Mouse (Mus musculus): ENCODE results near the gene Krt31. TPM values are rescaled to one million over a fixed set of nuclear protein-coding genes. Genes with fewer than 3 reads are reported as not detected.

Gene Krt31
- not detected for polyA plus RNA-seq (2012; fragmentation: generic; extraction: Trizol)
- long read RNA-seq, experiment 1 = 0 reads
- long read RNA-seq, experiment 2 = 0 reads

GRCm38 (mm10) chr11:100050451-100050850, at the start of gene Krt31:
Gene Krt31 (minus strand): TSS chr11:100050551.
- TF ChIP-seq MYOG (IDR thresholded peaks at IDR 0.05; ENCODE audit: control insufficient read depth, extremely low read depth, insufficient read length) = no peak
- no peak for TF ChIP-seq FOSL1 (IDR thresholded peaks at IDR 0.05; ENCODE audit: insufficient read depth, low read length, poor library complexity, severe bottlenecking)
- no peak for TF ChIP-seq MAX (IDR thresholded peaks at IDR 0.05)
- no peak for TF ChIP-seq MYOD1 (IDR thresholded peaks at IDR 0.05; ENCODE audit: control insufficient read depth, insufficient read length, low read depth)
- no peak for TF ChIP-seq CEBPB (IDR thresholded peaks at IDR 0.05; ENCODE audit: low read depth)
- no peak for TF ChIP-seq CTCF (IDR thresholded peaks at IDR 0.05; ENCODE audit: control insufficient read depth, insufficient read depth, insufficient read length)
- no peak for TF ChIP-seq USF1 (IDR thresholded peaks at IDR 0.05; ENCODE audit: low read depth)
- no peak within 1 kb of the TSS for H3K4me3 ChIP-seq (ENCODE audit: insufficient read depth, poor library complexity, severe bottlenecking)
- H3K36me3 ChIP-seq (ENCODE audit: control insufficient read depth, insufficient read depth) = no peaks in the 10 kb centered on the region
- H3K27me3 ChIP-seq (ENCODE audit: control insufficient read depth, insufficient read depth, insufficient read length) = no peaks in the 10 kb centered on the region
- no peak within 1 kb of the TSS for H3ac ChIP-seq (ENCODE audit: control insufficient read depth, insufficient read length, low read depth)
- no peaks in the 10 kb centered on the region for H3K79me2 ChIP-seq (ENCODE audit: control insufficient read depth, insufficient read depth)
- H3K79me3 ChIP-seq (ENCODE audit: low read depth) = no peaks in the 10 kb centered on the region

- Histone ChIP-seq H3K79me2 (ENCODE audit: control insufficient read depth, insufficient read depth) (no peaks in the 10 kb centered on the region), H3K79me3 (ENCODE audit: low read depth) (no peaks in the 10 kb centered on the region), H3K4me3 (ENCODE audit: insufficient read depth, poor library complexity, severe bottlenecking) (no peak overlapping the region), H3ac (ENCODE audit: control insufficient read depth, insufficient read length, low read depth) (no peak overlapping the region), H3K36me3 (ENCODE audit: control insufficient read depth, insufficient read depth) (no peaks in the 10 kb centered on the region), H3K27me3 (ENCODE audit: control insufficient read depth, insufficient read depth, insufficient read length) (peaks cover 18% of the 10 kb centered on the region)
- TF ChIP-seq USF1 (IDR thresholded peaks at IDR 0.05; ENCODE audit: low read depth) = no peak
- no peak for TF ChIP-seq MYOD1 (IDR thresholded peaks at IDR 0.05; ENCODE audit: control insufficient read depth, insufficient read length, low read depth)
- no peak for TF ChIP-seq CEBPB (IDR thresholded peaks at IDR 0.05; ENCODE audit: low read depth)
- TF ChIP-seq FOSL1 (IDR thresholded peaks at IDR 0.05; ENCODE audit: insufficient read depth, low read length, poor library complexity, severe bottlenecking) = no peak
Measured at GRCm38 (mm10) chr11:100097819-100098218, 47.5 kb upstream of the Krt31 start.

GRCm38 (mm10) chr11:100096141-100096540, 45.8 kb upstream of the Krt31 start, which contains the start of gene Krt35:
Gene Krt35 (minus strand): TSS chr11:100096241.
- H3K79me2 ChIP-seq (ENCODE audit: control insufficient read depth, insufficient read depth) = no peaks in the 10 kb centered on the region
- H3K27me3 ChIP-seq (ENCODE audit: control insufficient read depth, insufficient read depth, insufficient read length) = peaks cover 21% of the 10 kb centered on the region
- H3K79me3 ChIP-seq (ENCODE audit: low read depth) = no peaks in the 10 kb centered on the region
- H3K36me3 ChIP-seq (ENCODE audit: control insufficient read depth, insufficient read depth) = no peaks in the 10 kb centered on the region
- H3ac ChIP-seq (ENCODE audit: control insufficient read depth, insufficient read length, low read depth) = no peak within 1 kb of the TSS
- TF ChIP-seq MYOD1 (IDR thresholded peaks at IDR 0.05; ENCODE audit: control insufficient read depth, insufficient read length, low read depth) = no peak
- no peak for TF ChIP-seq USF1 (IDR thresholded peaks at IDR 0.05; ENCODE audit: low read depth)
- no peak for TF ChIP-seq CEBPB (IDR thresholded peaks at IDR 0.05; ENCODE audit: low read depth)
- no peak for TF ChIP-seq CTCF (IDR thresholded peaks at IDR 0.05; ENCODE audit: control insufficient read depth, insufficient read depth, insufficient read length)
- no peak for TF ChIP-seq FOSL1 (IDR thresholded peaks at IDR 0.05; ENCODE audit: insufficient read depth, low read length, poor library complexity, severe bottlenecking)
- no peak within 1 kb of the TSS for H3K4me3 ChIP-seq (ENCODE audit: insufficient read depth, poor library complexity, severe bottlenecking)

- Histone ChIP-seq H3K36me3 (ENCODE audit: control insufficient read depth, insufficient read depth) (no peaks in the 10 kb centered on the region), H3K79me2 (ENCODE audit: control insufficient read depth, insufficient read depth) (no peaks in the 10 kb centered on the region), H3K4me3 (ENCODE audit: insufficient read depth, poor library complexity, severe bottlenecking) (no peak overlapping the region), H3ac (ENCODE audit: control insufficient read depth, insufficient read length, low read depth) (no peak overlapping the region), H3K79me3 (ENCODE audit: low read depth) (no peaks in the 10 kb centered on the region), H3K27me3 (ENCODE audit: control insufficient read depth, insufficient read depth, insufficient read length) (peaks cover 15% of the 10 kb centered on the region)
- TF ChIP-seq USF1 (IDR thresholded peaks at IDR 0.05; ENCODE audit: low read depth) = no peak
- no peak for TF ChIP-seq FOSL1 (IDR thresholded peaks at IDR 0.05; ENCODE audit: insufficient read depth, low read length, poor library complexity, severe bottlenecking)
- no peak for TF ChIP-seq CEBPB (IDR thresholded peaks at IDR 0.05; ENCODE audit: low read depth)
- TF ChIP-seq MAX (IDR thresholded peaks at IDR 0.05) = no peak
- no peak for TF ChIP-seq MYOD1 (IDR thresholded peaks at IDR 0.05; ENCODE audit: control insufficient read depth, insufficient read length, low read depth)
- no peak for TF ChIP-seq MYOG (IDR thresholded peaks at IDR 0.05; ENCODE audit: control insufficient read depth, extremely low read depth, insufficient read length)
- no peak for TF ChIP-seq CTCF (IDR thresholded peaks at IDR 0.05; ENCODE audit: control insufficient read depth, insufficient read depth, insufficient read length)
Measured at GRCm38 (mm10) chr11:100088378-100089025, 38.2 kb upstream of the Krt31 start.

- TF ChIP-seq MYOG (IDR thresholded peaks at IDR 0.05; ENCODE audit: control insufficient read depth, extremely low read depth, insufficient read length) = no peak
- no peak for TF ChIP-seq CEBPB (IDR thresholded peaks at IDR 0.05; ENCODE audit: low read depth)
- no peak for TF ChIP-seq CTCF (IDR thresholded peaks at IDR 0.05; ENCODE audit: control insufficient read depth, insufficient read depth, insufficient read length)
- TF ChIP-seq MYOD1 (IDR thresholded peaks at IDR 0.05; ENCODE audit: control insufficient read depth, insufficient read length, low read depth) = no peak
- TF ChIP-seq USF1 (IDR thresholded peaks at IDR 0.05; ENCODE audit: low read depth) = no peak
- no peak for TF ChIP-seq FOSL1 (IDR thresholded peaks at IDR 0.05; ENCODE audit: insufficient read depth, low read length, poor library complexity, severe bottlenecking)
- no peak within 1 kb of the TSS for H3K4me3 ChIP-seq (ENCODE audit: insufficient read depth, poor library complexity, severe bottlenecking)
- peaks cover 15% of the 10 kb centered on the region for H3K27me3 ChIP-seq (ENCODE audit: control insufficient read depth, insufficient read depth, insufficient read length)
- H3ac ChIP-seq (ENCODE audit: control insufficient read depth, insufficient read length, low read depth) = no peak within 1 kb of the TSS
- no peaks in the 10 kb centered on the region for H3K36me3 ChIP-seq (ENCODE audit: control insufficient read depth, insufficient read depth)
- no peaks in the 10 kb centered on the region for H3K79me3 ChIP-seq (ENCODE audit: low read depth)
- no peaks in the 10 kb centered on the region for H3K79me2 ChIP-seq (ENCODE audit: control insufficient read depth, insufficient read depth)
Measured at GRCm38 (mm10) chr11:100087861-100088260, 37.5 kb upstream of the Krt31 start, which contains the start of gene Krt32. Gene Krt32 (minus strand): TSS chr11:100088226.

All from C2C12 (cell line).